In genomic region chr13:80613884-80614247, GRCm38 (mm10) we compare ENCODE assay signal across 8 mouse cellular contexts.
A peak's percentile ranks its signal among the peaks of the same experiment; 100 is the strongest.
DNase-seq lines count a peak whose midpoint lies in the region; ATAC-seq and TF ChIP-seq lines count a peak whose summit lies in the region.

No protein-coding gene starts in this region.

- H3K27me3 ChIP-seq in forebrain, embryonic 13.5 days = no peaks in the 10 kb centered on the region
- H3K27me3 ChIP-seq in forebrain, embryonic 11.5 days (ENCODE audit: control insufficient read depth, insufficient read depth, low read length) = no peaks in the 10 kb centered on the region
- H3K27me3 ChIP-seq in limb, embryonic 14.5 days (ENCODE audit: control insufficient read depth, insufficient read depth, low read length) = no peaks in the 10 kb centered on the region
- no peaks in the 10 kb centered on the region for H3K27me3 ChIP-seq in limb, embryonic 10.5 days (ENCODE audit: low read depth, poor library complexity, severe bottlenecking)

- no peak for TF ChIP-seq POLR2A in limb, embryonic 14.5 days (IDR thresholded peaks at IDR 0.05; ENCODE audit: borderline replicate concordance, extremely low read depth, insufficient read depth, insufficient read length)

- DNase-seq in forebrain, embryonic 11.5 days (ENCODE audit: low spot score) = no peak
- DNase-seq in limb, embryonic 14.5 days (ENCODE audit: low spot score) = peak; percentile 73
- DNase-seq in limb, embryonic 10.5 days (ENCODE audit: low spot score) = no peak
- DNase-seq in brain, embryonic 18.5 days (ENCODE audit: low read depth, low spot score) = peak; percentile 59
- DNase-seq in retina, postnatal 1 day = peak; percentile 57
- DNase-seq in spleen, adult 12 weeks (ENCODE audit: low spot score) = no peak
- DNase-seq in spleen, postnatal 36 days (ENCODE audit: low spot score in 2 of 2) = no peak

- no peaks in the 10 kb centered on the region for H3K36me3 ChIP-seq in forebrain, embryonic 13.5 days (ENCODE audit: poor library complexity, severe bottlenecking)
- H3K36me3 ChIP-seq in forebrain, embryonic 11.5 days (ENCODE audit: control insufficient read depth, insufficient read depth, low read length) = no peaks in the 10 kb centered on the region
- H3K36me3 ChIP-seq in limb, embryonic 14.5 days (ENCODE audit: control insufficient read depth, insufficient read depth, low read length) = no peaks in the 10 kb centered on the region
- no peaks in the 10 kb centered on the region for H3K36me3 ChIP-seq in limb, embryonic 10.5 days

- no peak overlapping the region for H3K27ac ChIP-seq in forebrain, embryonic 13.5 days
- H3K27ac ChIP-seq in forebrain, embryonic 11.5 days (ENCODE audit: low read depth, low read length) = no peak overlapping the region
- H3K27ac ChIP-seq in limb, embryonic 14.5 days (replicated peaks; ENCODE audit: low read depth, low read length) = no peak overlapping the region
- H3K27ac ChIP-seq in limb, embryonic 10.5 days = no peak overlapping the region

- peaks cover 9% of the 10 kb centered on the region; the same call in 1 of the 2 replicates for H3K4me1 ChIP-seq in forebrain, embryonic 13.5 days
- no peaks in the 10 kb centered on the region; the same call in 1 of the 2 replicates for H3K4me1 ChIP-seq in forebrain, embryonic 11.5 days (replicated peaks; ENCODE audit: control insufficient read depth, insufficient read depth, low read length)
- no peaks in the 10 kb centered on the region for H3K4me1 ChIP-seq in limb, embryonic 14.5 days (ENCODE audit: control insufficient read depth, insufficient read depth, low read length)
- H3K4me1 ChIP-seq in limb, embryonic 10.5 days = no peaks in the 10 kb centered on the region

- 35% methylated on average over 1 of the region's 1 CpGs for WGBS in forebrain, embryonic 13.5 days
- WGBS in forebrain, embryonic 11.5 days = 48% methylated on average over 1 of the region's 1 CpGs
- 45% methylated on average over 1 of the region's 1 CpGs for WGBS in limb, embryonic 14.5 days
- 69% methylated on average over 1 of the region's 1 CpGs for WGBS in limb, embryonic 10.5 days

- ATAC-seq in forebrain, embryonic 13.5 days = peak; percentile 39; the same call in 1 of the 2 replicates
- ATAC-seq in forebrain, embryonic 11.5 days (replicated peaks; ENCODE audit: low FRiP score) = no peak
- ATAC-seq in limb, embryonic 14.5 days (ENCODE audit: low FRiP score, low read depth) = no peak

- no peak overlapping the region for H3K4me3 ChIP-seq in forebrain, embryonic 13.5 days
- no peak overlapping the region for H3K4me3 ChIP-seq in forebrain, embryonic 11.5 days (ENCODE audit: low read depth, low read length)
- H3K4me3 ChIP-seq in limb, embryonic 14.5 days (replicated peaks; ENCODE audit: low read length) = no peak overlapping the region
- H3K4me3 ChIP-seq in limb, embryonic 10.5 days = no peak overlapping the region

- H3K9ac ChIP-seq in forebrain, embryonic 13.5 days = no peak overlapping the region
- H3K9ac ChIP-seq in forebrain, embryonic 11.5 days (ENCODE audit: low read length) = no peak overlapping the region
- no peak overlapping the region for H3K9ac ChIP-seq in limb, embryonic 14.5 days (ENCODE audit: low read depth, low read length, severe bottlenecking)

- no peak overlapping the region for H3K4me2 ChIP-seq in forebrain, embryonic 13.5 days
- no peak overlapping the region for H3K4me2 ChIP-seq in forebrain, embryonic 11.5 days (ENCODE audit: low read depth, low read length, severe bottlenecking)
- no peak overlapping the region for H3K4me2 ChIP-seq in limb, embryonic 14.5 days (replicated peaks; ENCODE audit: low read depth, low read length, severe bottlenecking)

- no peaks in the 10 kb centered on the region for H3K9me3 ChIP-seq in forebrain, embryonic 13.5 days (replicated peaks)
- H3K9me3 ChIP-seq in forebrain, embryonic 11.5 days (ENCODE audit: control insufficient read depth, low read length) = no peaks in the 10 kb centered on the region
- no peaks in the 10 kb centered on the region for H3K9me3 ChIP-seq in limb, embryonic 14.5 days (ENCODE audit: control insufficient read depth, low read length)
- no peaks in the 10 kb centered on the region for H3K9me3 ChIP-seq in limb, embryonic 10.5 days (replicated peaks)

Comparison
In these comparisons a context has a peak if more than half of its experiments do, and no peak if none do; other contexts are left out.
1. DNase-seq: peak in limb, embryonic 14.5 days (single experiment), brain, embryonic 18.5 days (single experiment) and retina, postnatal 1 day (single experiment); none in forebrain, embryonic 11.5 days (single experiment), limb, embryonic 10.5 days (single experiment), spleen, adult 12 weeks (single experiment) and spleen, postnatal 36 days (0 of 2).